Mouse (Mus musculus) testis, adult 2 months (tissue): ENCODE measurements around the gene Dscam.

Experiments used
- CTCF ChIP-seq: fragments of 200-500 bp; IDR thresholded peaks from 2 replicates; pipeline ENCODE4 v1.5.1; 2012; ENCODE audit warnings: low read depth, mild to moderate bottlenecking, inconsistent platforms, low read length, moderate library complexity; ENCODE audit not compliant: control insufficient read depth, insufficient read depth, insufficient replicate concordance
- POLR2A ChIP-seq: fragments of 200-500 bp; IDR thresholded peaks from 2 replicates; pipeline ENCODE4 v1.6.1; 2012; ENCODE audit warnings: low read depth, mild to moderate bottlenecking, inconsistent platforms, low read length, moderate library complexity; ENCODE audit not compliant: control insufficient read depth

GRCm38 (mm10) chr16:96651444-96651843 lies 519.1 kb downstream of the Dscam start:
- TF ChIP-seq CTCF (no peak), POLR2A (no peak)
